Mouse (Mus musculus): ENCODE measurements around the gene Dnajc12. TPM values are rescaled to one million over a fixed set of nuclear protein-coding genes. Genes with fewer than 3 reads are reported as not detected.
A peak's percentile ranks its signal among the peaks of the same experiment; 100 is the strongest.
"Not testable (repeated sequence)": the region's sequence is repeated elsewhere in the genome, so short reads cannot be mapped to it uniquely, and the experiment has no call there.

Gene Dnajc12
- total RNA-seq (2021): 10 to 100 TPM; 12.1 to 12.6 TPM
- long read RNA-seq, transcript Dnajc12-201 (5 exons, 3,025 nt): major isoform, 9 of 12 reads
- long read RNA-seq, partial matches to known transcripts: 0 of 12 reads
- long read RNA-seq, other reads (novel, unspliced or antisense): 2 of 12 reads

- peak; percentile 69 to 75 for DNase-seq (ENCODE audit: low spot score in 2 of 2)
These were observed at the start of gene Dnajc12 for GRCm38 (mm10) chr10:63382372-63383279. Gene Dnajc12, plus strand, starts transcription at chr10:63382443.

- DNase-seq (ENCODE audit: low spot score in 2 of 2): no peak
These were observed 45.3 kb upstream of the Dnajc12 start for GRCm38 (mm10) chr10:63336901-63337300.

GRCm38 (mm10) chr10:63337326-63337725 lies 44.9 kb upstream of the Dnajc12 start:
- no peak for DNase-seq (ENCODE audit: low spot score in 2 of 2)

- peak; percentile 50 to 70 for DNase-seq (ENCODE audit: low spot score in 2 of 2)
These were observed 44.0 kb upstream of the Dnajc12 start for GRCm38 (mm10) chr10:63337951-63338836.

- DNase-seq (ENCODE audit: low spot score in 2 of 2): peak; percentile 82 to 89
These were observed 43.2 kb upstream of the Dnajc12 start for GRCm38 (mm10) chr10:63338914-63339643.

GRCm38 (mm10) chr10:63341351-63341750 lies 40.9 kb upstream of the Dnajc12 start:
- DNase-seq (ENCODE audit: low spot score in 2 of 2): no peak

- DNase-seq (ENCODE audit: low spot score in 2 of 2): no peak
These were observed 37.5 kb upstream of the Dnajc12 start for GRCm38 (mm10) chr10:63344751-63345150.

GRCm38 (mm10) chr10:63348291-63348690 lies 34.0 kb upstream of the Dnajc12 start:
- DNase-seq (ENCODE audit: low spot score in 2 of 2): no peak

GRCm38 (mm10) chr10:63350666-63351065 lies 31.6 kb upstream of the Dnajc12 start:
- no peak for DNase-seq (ENCODE audit: low spot score in 2 of 2)

GRCm38 (mm10) chr10:63351099-63351498 lies 31.1 kb upstream of the Dnajc12 start:
- not testable (repeated sequence) for DNase-seq (ENCODE audit: low spot score in 2 of 2)

GRCm38 (mm10) chr10:63352111-63352510 lies 30.1 kb upstream of the Dnajc12 start:
- no peak for DNase-seq (ENCODE audit: low spot score in 2 of 2)

GRCm38 (mm10) chr10:63360502-63360901 lies 21.7 kb upstream of the Dnajc12 start:
- no peak for DNase-seq (ENCODE audit: low spot score in 2 of 2)

GRCm38 (mm10) chr10:63365918-63366455 lies 16.3 kb upstream of the Dnajc12 start:
- DNase-seq (ENCODE audit: low spot score in 2 of 2): no peak

- DNase-seq (ENCODE audit: low spot score in 2 of 2): no peak
These were observed 14.9 kb upstream of the Dnajc12 start for GRCm38 (mm10) chr10:63367386-63367785.

- no peak for DNase-seq (ENCODE audit: low spot score in 2 of 2)
These were observed 14.2 kb upstream of the Dnajc12 start for GRCm38 (mm10) chr10:63368041-63368440.

GRCm38 (mm10) chr10:63376303-63376702 lies 5.9 kb upstream of the Dnajc12 start:
- no peak for DNase-seq (ENCODE audit: low spot score in 2 of 2)

GRCm38 (mm10) chr10:63377468-63377867 lies 4.8 kb upstream of the Dnajc12 start:
- DNase-seq (ENCODE audit: low spot score in 2 of 2): peak; percentile 62 to 68

- DNase-seq (ENCODE audit: low spot score in 2 of 2): no peak
These were observed 3.1 kb upstream of the Dnajc12 start for GRCm38 (mm10) chr10:63378948-63379680.

- no peak for DNase-seq (ENCODE audit: low spot score in 2 of 2)
These were observed 554 bp upstream of the Dnajc12 start, which contains the start of gene Sirt1 for GRCm38 (mm10) chr10:63381498-63382280. Gene Sirt1, minus strand, starts transcription at chr10:63381704.

Measured in layer of hippocampus, postnatal 10 days (tissue).